Mouse (Mus musculus): ENCODE measurements around the gene Tfap4.
"Not testable (repeated sequence)": the region's sequence is repeated elsewhere in the genome, so short reads cannot be mapped to it uniquely, and the experiment has no call there.

The Tfap4 gene

GRCm38 (mm10) chr16:4592909-4593875, 33.5 kb upstream of the Tfap4 start:
- DNase-seq (ENCODE audit: low read depth), result peak; percentile 65

GRCm38 (mm10) chr16:4590236-4590635, 30.6 kb upstream of the Tfap4 start:
- peak; percentile 67 for DNase-seq (ENCODE audit: low read depth)

- no peak for DNase-seq (ENCODE audit: low read depth)
Observed at GRCm38 (mm10) chr16:4587516-4588210, 28.0 kb upstream of the Tfap4 start.

DNA sequence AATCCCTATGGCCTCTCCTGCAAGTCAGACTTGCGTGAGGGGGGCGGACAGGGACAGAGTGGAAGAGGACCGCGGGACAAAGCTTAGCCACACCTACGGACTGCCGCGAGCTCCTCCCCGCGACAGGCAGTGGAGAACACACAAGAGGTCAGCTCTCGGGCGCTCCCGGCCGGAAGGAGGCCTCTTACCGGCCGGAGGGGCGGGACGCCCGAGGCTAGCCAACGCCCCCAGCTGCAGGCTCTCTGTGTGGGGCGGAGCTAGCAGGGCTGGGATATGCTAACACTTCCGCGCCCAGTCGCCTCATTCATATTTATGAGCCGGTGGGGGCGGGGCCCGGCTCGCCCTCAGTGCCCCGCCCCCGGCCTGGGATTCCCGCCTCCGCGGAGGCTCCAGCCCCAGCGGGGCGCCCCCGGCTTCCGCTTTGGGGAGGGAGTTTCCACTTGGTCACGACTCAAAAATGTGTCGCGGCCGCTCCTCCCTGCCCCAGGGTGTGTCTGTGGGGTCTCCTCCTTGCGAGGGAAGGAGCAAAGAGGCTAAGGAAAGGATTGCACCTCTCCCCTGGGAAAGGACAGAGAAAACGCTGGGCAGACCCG, 27.0 kb upstream of the Tfap4 start:
- peak; percentile 96 for DNase-seq (ENCODE audit: low read depth)

- DNase-seq (ENCODE audit: low read depth), result peak; percentile 53
Observed at GRCm38 (mm10) chr16:4585642-4586530, 26.2 kb upstream of the Tfap4 start.

- no peak for DNase-seq (ENCODE audit: low read depth)
Observed at GRCm38 (mm10) chr16:4584438-4584837, 24.8 kb upstream of the Tfap4 start.

- peak; percentile 58 for DNase-seq (ENCODE audit: low read depth)
Observed at GRCm38 (mm10) chr16:4583807-4584206, 24.2 kb upstream of the Tfap4 start.

DNA sequence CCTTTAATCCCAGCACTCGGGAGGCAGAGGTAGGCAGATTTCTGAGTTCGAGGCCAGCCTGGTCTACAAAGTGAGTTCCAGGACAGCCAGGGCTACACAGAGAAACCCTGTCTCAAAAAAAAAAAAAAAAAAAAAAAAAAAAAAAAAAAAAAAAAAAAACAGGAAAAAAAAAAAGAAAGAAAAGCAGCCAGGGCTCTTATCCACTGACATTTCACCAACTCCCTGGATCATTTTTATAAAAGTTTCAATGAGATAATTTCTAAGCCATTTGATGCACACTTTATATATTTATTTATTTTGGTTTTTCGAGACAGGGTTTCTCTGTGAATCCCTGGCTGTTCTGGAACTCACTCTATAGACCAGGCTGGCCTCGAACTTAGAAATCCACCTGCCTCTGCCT, 21.5 kb upstream of the Tfap4 start:
- DNase-seq (ENCODE audit: low read depth), result not testable (repeated sequence)

GRCm38 (mm10) chr16:4578630-4579029, 19.0 kb upstream of the Tfap4 start:
- DNase-seq (ENCODE audit: low read depth), result no peak

GRCm38 (mm10) chr16:4576873-4577272, 17.2 kb upstream of the Tfap4 start:
- DNase-seq (ENCODE audit: low read depth), result peak; percentile 46

- no peak for DNase-seq (ENCODE audit: low read depth)
Observed at GRCm38 (mm10) chr16:4576038-4576437, 16.4 kb upstream of the Tfap4 start.

- no peak for DNase-seq (ENCODE audit: low read depth)
Observed at GRCm38 (mm10) chr16:4570737-4571136, 11.1 kb upstream of the Tfap4 start.

- peak; percentile 87 for DNase-seq (ENCODE audit: low read depth)
Observed at GRCm38 (mm10) chr16:4567912-4568311, 8.3 kb upstream of the Tfap4 start.

DNA sequence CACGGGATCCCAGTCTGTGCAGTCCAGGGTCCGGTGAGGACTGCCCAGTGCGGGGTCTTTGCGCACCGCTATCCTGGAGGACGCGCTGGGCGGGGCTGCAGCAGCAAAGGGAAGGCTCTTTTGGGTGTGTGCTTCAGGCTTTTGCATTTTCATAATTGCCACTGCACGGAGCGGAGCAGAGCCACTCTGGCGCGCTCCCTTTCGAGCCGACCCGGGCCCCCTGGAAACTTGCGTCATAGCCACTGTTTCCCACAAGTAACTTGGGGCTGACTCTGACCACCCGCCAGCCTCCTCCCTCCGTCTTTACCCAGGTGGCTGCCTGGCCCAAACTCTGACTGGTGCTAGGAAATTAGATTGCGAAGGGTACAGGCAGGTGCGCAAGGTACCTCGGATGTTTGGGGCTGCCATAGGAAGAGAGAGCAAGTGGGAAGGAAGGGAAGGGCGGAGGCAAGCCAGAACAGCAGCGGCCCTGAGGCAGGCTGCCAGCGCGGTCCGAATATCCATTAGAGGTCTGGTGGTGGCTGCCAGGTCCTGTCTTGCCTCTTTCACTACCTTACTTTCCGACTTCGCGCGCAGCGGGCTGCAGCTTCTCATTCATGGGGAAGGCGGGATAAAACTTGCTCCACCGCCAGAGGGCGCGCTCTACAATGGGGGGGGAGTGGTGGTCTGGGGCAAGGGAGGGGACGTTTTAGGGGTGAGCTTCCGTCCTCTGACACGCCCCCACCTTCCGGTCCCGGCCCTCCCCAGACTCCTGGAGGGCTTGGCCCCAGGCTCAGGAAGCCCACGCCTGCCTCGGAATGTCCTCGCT, 695 bp upstream of the Tfap4 start:
- peak; percentile 83 for DNase-seq (ENCODE audit: low read depth)

DNA sequence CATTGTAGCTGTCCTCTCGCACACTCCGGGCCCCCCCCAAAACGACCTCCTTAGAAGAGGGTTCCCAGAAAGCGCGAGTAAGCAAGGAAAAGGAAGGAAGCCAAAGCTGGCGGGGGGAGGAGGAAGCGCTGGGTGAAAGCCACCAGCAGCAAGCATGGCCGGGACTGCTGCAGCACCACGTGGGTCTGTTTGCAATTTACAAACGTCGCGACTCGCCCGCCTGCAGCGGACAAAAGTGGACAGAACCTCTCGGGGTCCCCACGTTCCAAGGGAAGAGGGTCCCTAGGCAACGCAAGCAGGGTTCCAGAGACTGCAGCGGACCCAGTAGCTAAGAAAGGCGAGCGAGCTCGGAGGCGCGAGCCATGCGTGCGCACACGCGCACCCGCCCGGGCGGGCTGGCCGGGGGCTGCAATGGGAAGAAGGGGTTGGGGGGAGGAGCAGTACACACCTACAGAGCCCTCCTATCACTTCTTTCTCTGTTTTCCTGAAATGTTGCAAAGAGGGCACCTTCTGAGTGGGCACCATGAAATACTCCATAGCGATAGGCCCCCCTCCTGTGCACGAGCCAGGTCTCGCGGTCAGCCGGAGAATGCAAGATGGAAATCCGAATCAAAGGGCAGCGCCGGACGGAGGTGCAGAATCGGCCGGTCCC, 548 bp downstream of the Tfap4 start:
- DNase-seq (ENCODE audit: low read depth), result peak; percentile 71

- peak; percentile 90 for DNase-seq (ENCODE audit: low read depth)
Observed at GRCm38 (mm10) chr16:4558384-4558979, 1.2 kb downstream of the Tfap4 start.

DNA sequence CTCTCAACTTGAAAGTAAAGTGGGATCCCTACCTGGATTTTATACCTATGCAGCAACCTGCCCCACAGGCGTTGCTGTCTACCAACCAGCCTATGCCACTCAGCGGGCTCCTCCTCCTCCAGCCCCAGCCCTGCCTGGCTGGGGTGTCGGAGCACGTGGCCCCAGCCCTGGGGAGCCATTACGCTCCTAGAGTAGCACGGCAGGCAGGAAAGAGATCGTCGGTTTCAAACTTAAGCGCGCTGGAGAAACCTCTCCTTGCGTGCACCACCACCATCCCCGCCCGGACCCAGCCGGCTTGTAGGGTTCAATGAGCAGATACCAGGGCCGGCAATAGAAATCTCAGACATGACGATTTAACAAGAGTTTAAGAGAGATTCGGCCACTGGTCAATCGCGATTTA, 1.7 kb downstream of the Tfap4 start:
- DNase-seq (ENCODE audit: low read depth), result peak; percentile 80

- DNase-seq (ENCODE audit: low read depth), result no peak
Observed at GRCm38 (mm10) chr16:4557085-4557484, 2.6 kb downstream of the Tfap4 start.

- DNase-seq (ENCODE audit: low read depth), result no peak
Observed at GRCm38 (mm10) chr16:4555555-4555954, 4.1 kb downstream of the Tfap4 start.

All from naive thymus-derived CD4-positive, alpha-beta T cell, adult 2 months (primary cell).